Mouse (Mus musculus) heart, embryonic 14.5 days (tissue): ENCODE results near the gene Psme4. TPM values are rescaled to one million over a fixed set of nuclear protein-coding genes. Genes with fewer than 3 reads are reported as not detected.
A peak's percentile ranks its signal among the peaks of the same experiment; 100 is the strongest.

Experiments used
- ATAC-seq: fragments of 200-750 bp; cut with Nextera tagmentation; 2 replicates; pipeline ENCODE4 v1.8.0; 2017; ENCODE audit warnings: low read depth, moderate TSS enrichment; ENCODE audit not compliant: insufficient number of reproducible peaks, insufficient read depth, low FRiP score
- H3K27ac ChIP-seq, 2 experiments: fragments of 200-500 bp in 1 of 2; fragments of 300-500 bp in 1 of 2; sonication (generic) in 1 of 2; replicated peaks in 1 of 2; 2 replicates each; pipeline ENCODE4 v1.5.1; 2012 to 2014; ENCODE audit warnings: low read depth in 2 of 2, low read length in 2 of 2, control low read depth in 1 of 2, mild to moderate bottlenecking in 1 of 2, mixed read lengths in 1 of 2; ENCODE audit not compliant: control insufficient read depth in 1 of 2, insufficient read depth in 1 of 2
- H3K27me3 ChIP-seq: fragments of 300-500 bp; sonication (generic); 2 replicates; pipeline ENCODE4 v1.6.1; 2014; ENCODE audit warnings: mild to moderate bottlenecking, low read length, control low read depth; ENCODE audit not compliant: control insufficient read depth, insufficient read depth
- H3K36me3 ChIP-seq: fragments of 300-500 bp; sonication (generic); 2 replicates; pipeline ENCODE4 v1.6.1; 2014; ENCODE audit warnings: mild to moderate bottlenecking, control low read depth, low read length, mixed read lengths; ENCODE audit not compliant: control insufficient read depth, insufficient read depth
- H3K4me1 ChIP-seq, 2 experiments: fragments of 200-500 bp in 1 of 2; fragments of 300-500 bp in 1 of 2; sonication (generic) in 1 of 2; 2 replicates each; pipeline ENCODE4 v1.6.1; 2012 to 2014; ENCODE audit warnings: low read length in 2 of 2, control low read depth in 1 of 2, mixed read lengths in 1 of 2; ENCODE audit not compliant: control insufficient read depth in 2 of 2, insufficient read depth in 2 of 2
- H3K4me2 ChIP-seq: fragments of 300-500 bp; sonication (generic); 2 replicates; pipeline ENCODE4 v1.6.1; 2014; ENCODE audit warnings: mild to moderate bottlenecking, low read length
- H3K4me3 ChIP-seq, 2 experiments: fragments of 200-500 bp in 1 of 2; fragments of 300-500 bp in 1 of 2; sonication (generic) in 1 of 2; 2 replicates each; pipeline ENCODE4 v1.5.1; 2012 to 2014; ENCODE audit warnings: low read length in 2 of 2, mild to moderate bottlenecking in 2 of 2, control low read depth in 1 of 2, low read depth in 1 of 2, moderate library complexity in 1 of 2; ENCODE audit not compliant: control insufficient read depth in 1 of 2, insufficient read depth in 1 of 2
- H3K9ac ChIP-seq: fragments of 300-500 bp; sonication (generic); 2 replicates; pipeline ENCODE4 v1.6.1; 2014; ENCODE audit warnings: mild to moderate bottlenecking, low read length
- H3K9me3 ChIP-seq: fragments of 300-500 bp; sonication (generic); 2 replicates; pipeline ENCODE4 v1.6.1; 2016; ENCODE audit warnings: low read length, control low read depth; ENCODE audit not compliant: control insufficient read depth
- WGBS: fragments of 180-500 bp; shearing (Covaris S2); extraction: QIAGEN DNeasy Blood & Tissue Kit; methylation state at CpG from one replicate; pipeline ENCODE4 v1.1.7; 2014; 5-methylcytosine and 5-hydroxymethylcytosine counted together
- polyA plus RNA-seq: library from polyadenylated mRNA; unstranded; fragments of >200 nt; fragmentation: Nextera tagmentation; extraction: Ambion mirVana; gene quantifications from 2 replicates; pipeline ENCODE4 v1.2.1, GENCODE M21; 2014

Gene Psme4
- 19.7 and 20.1 TPM in 2 replicates for polyA plus RNA-seq

GRCm38 (mm10) chr11:30771267-30771903, at the start of gene Psme4:
Gene Psme4 (plus strand): TSS chr11:30771726.
- H3K9me3 ChIP-seq, result no peaks in the 10 kb centered on the region
- WGBS, result 1% methylated on average over 40 of the region's 43 CpGs
- peak within 1 kb of the TSS; percentile 86 to 95 for H3K27ac ChIP-seq
- no peaks in the 10 kb centered on the region for H3K36me3 ChIP-seq
- peak within 1 kb of the TSS; percentile 99 for H3K9ac ChIP-seq
- H3K27me3 ChIP-seq, result no peaks in the 10 kb centered on the region
- ATAC-seq, result peak; percentile 96
- H3K4me3 ChIP-seq, result peak within 1 kb of the TSS; percentile 89 to 96
- H3K4me2 ChIP-seq, result peak within 1 kb of the TSS; percentile 84
- peaks cover 0 to 9% of the 10 kb centered on the region in 2 experiments; a peak in 2 of 4 replicates for H3K4me1 ChIP-seq

GRCm38 (mm10) chr11:30723438-30723837, 48.1 kb upstream of the Psme4 start:
- H3K36me3 ChIP-seq, result no peaks in the 10 kb centered on the region
- WGBS, result 51% methylated on average over 5 of the region's 5 CpGs
- H3K4me2 ChIP-seq, result no peak overlapping the region
- no peak overlapping the region for H3K9ac ChIP-seq
- H3K4me3 ChIP-seq, result no peak overlapping the region
- H3K27me3 ChIP-seq, result no peaks in the 10 kb centered on the region
- no peaks in the 10 kb centered on the region for H3K9me3 ChIP-seq
- ATAC-seq, result no peak
- H3K27ac ChIP-seq, result no peak overlapping the region
- no peaks in the 10 kb centered on the region for H3K4me1 ChIP-seq

GRCm38 (mm10) chr11:30730721-30731120, 40.8 kb upstream of the Psme4 start:
- Histone ChIP-seq H3K36me3 (no peaks in the 10 kb centered on the region), H3K4me3 (no peak overlapping the region), H3K9ac (no peak overlapping the region), H3K27ac (no peak overlapping the region), H3K4me1 (peaks cover 0 to 6% of the 10 kb centered on the region in 2 experiments; a peak in 2 of 4 replicates), H3K9me3 (no peaks in the 10 kb centered on the region), H3K4me2 (no peak overlapping the region), H3K27me3 (no peaks in the 10 kb centered on the region)
- ATAC-seq, result no peak

GRCm38 (mm10) chr11:30733376-30733775, 38.1 kb upstream of the Psme4 start:
- Histone ChIP-seq H3K4me2 (no peak overlapping the region), H3K4me3 (no peak overlapping the region), H3K27ac (no peak overlapping the region), H3K36me3 (no peaks in the 10 kb centered on the region), H3K9me3 (no peaks in the 10 kb centered on the region), H3K4me1 (peaks cover 0 to 6% of the 10 kb centered on the region in 2 experiments; a peak in 2 of 4 replicates), H3K9ac (no peak overlapping the region), H3K27me3 (no peaks in the 10 kb centered on the region)
- ATAC-seq, result no peak

- Histone ChIP-seq H3K27me3 (no peaks in the 10 kb centered on the region), H3K9me3 (no peaks in the 10 kb centered on the region), H3K27ac (no peak overlapping the region), H3K9ac (no peak overlapping the region), H3K4me2 (no peak overlapping the region), H3K4me1 (no peaks in the 10 kb centered on the region), H3K36me3 (no peaks in the 10 kb centered on the region), H3K4me3 (no peak overlapping the region)
- ATAC-seq, result no peak
These were observed 27.5 kb upstream of the Psme4 start for GRCm38 (mm10) chr11:30743991-30744390.

GRCm38 (mm10) chr11:30748938-30749337, 22.6 kb upstream of the Psme4 start:
- WGBS, result 84% methylated on average over 3 of the region's 3 CpGs
- Histone ChIP-seq H3K4me3 (no peak overlapping the region), H3K9me3 (no peaks in the 10 kb centered on the region), H3K36me3 (no peaks in the 10 kb centered on the region), H3K27ac (no peak overlapping the region), H3K9ac (no peak overlapping the region), H3K4me1 (no peaks in the 10 kb centered on the region), H3K4me2 (no peak overlapping the region), H3K27me3 (no peaks in the 10 kb centered on the region)
- no peak for ATAC-seq

GRCm38 (mm10) chr11:30749587-30749986, 21.9 kb upstream of the Psme4 start:
- no peak overlapping the region for H3K9ac ChIP-seq
- no peaks in the 10 kb centered on the region for H3K9me3 ChIP-seq
- no peak overlapping the region for H3K4me3 ChIP-seq
- H3K27me3 ChIP-seq, result no peaks in the 10 kb centered on the region
- no peaks in the 10 kb centered on the region for H3K4me1 ChIP-seq
- no peaks in the 10 kb centered on the region for H3K36me3 ChIP-seq
- ATAC-seq, result no peak
- H3K27ac ChIP-seq, result no peak overlapping the region
- no peak overlapping the region for H3K4me2 ChIP-seq
- 51% methylated on average over 3 of the region's 3 CpGs for WGBS
